Mouse (Mus musculus): ENCODE measurements around the gene 2310033P09Rik. TPM values are rescaled to one million over a fixed set of nuclear protein-coding genes. Genes with fewer than 3 reads are reported as not detected.

The 2310033P09Rik gene
- polyA plus RNA-seq, 1 experiment from 2014 or later, result 25.0 TPM

GRCm38 (mm10) chr11:59238525-59239427 lies 30.7 kb downstream of the 2310033P09Rik start:
- H3K4me1 ChIP-seq (replicated peaks; ENCODE audit: control insufficient read depth, insufficient read depth, low read length), result peaks cover 9% of the 10 kb centered on the region
- H3K9me3 ChIP-seq (ENCODE audit: control insufficient read depth, low read length), result no peaks in the 10 kb centered on the region
- H3K4me2 ChIP-seq (replicated peaks), result no peak overlapping the region
- no peaks in the 10 kb centered on the region for H3K36me3 ChIP-seq (replicated peaks; ENCODE audit: control insufficient read depth, insufficient read depth)
- no peaks in the 10 kb centered on the region for H3K27me3 ChIP-seq (ENCODE audit: control insufficient read depth, insufficient read depth, low read length)
- DNase-seq (ENCODE audit: low spot score), result peak; percentile 55
- peak; percentile 69; the same call in 1 of the 2 replicates for ATAC-seq (ENCODE audit: low FRiP score)
- H3K4me3 ChIP-seq (replicated peaks; ENCODE audit: low read length), result no peak overlapping the region
- H3K27ac ChIP-seq, result no peak overlapping the region
- 6% methylated on average over 14 of the region's 15 CpGs for WGBS
- H3K9ac ChIP-seq, result no peak overlapping the region; the same call in 1 of the 2 replicates

GRCm38 (mm10) chr11:59239428-59239785 lies 31.3 kb downstream of the 2310033P09Rik start:
- DNase-seq (ENCODE audit: low spot score) (no peak), ATAC-seq (ENCODE audit: low FRiP score) (no peak)
- 61% methylated on average over 4 of the region's 4 CpGs for WGBS
- Histone ChIP-seq H3K9me3 (ENCODE audit: control insufficient read depth, low read length) (no peaks in the 10 kb centered on the region), H3K4me1 (replicated peaks; ENCODE audit: control insufficient read depth, insufficient read depth, low read length) (peaks cover 9% of the 10 kb centered on the region), H3K4me3 (replicated peaks; ENCODE audit: low read length) (no peak overlapping the region), H3K27me3 (ENCODE audit: control insufficient read depth, insufficient read depth, low read length) (no peaks in the 10 kb centered on the region), H3K9ac (no peak overlapping the region; the same call in 1 of the 2 replicates), H3K4me2 (replicated peaks) (no peak overlapping the region), H3K27ac (no peak overlapping the region), H3K36me3 (replicated peaks; ENCODE audit: control insufficient read depth, insufficient read depth) (no peaks in the 10 kb centered on the region)

GRCm38 (mm10) chr11:59239796-59240195 lies 31.7 kb downstream of the 2310033P09Rik start:
- H3K4me1 ChIP-seq (replicated peaks; ENCODE audit: control insufficient read depth, insufficient read depth, low read length), result peaks cover 9% of the 10 kb centered on the region
- no peak for DNase-seq (ENCODE audit: low spot score)
- H3K9ac ChIP-seq, result no peak overlapping the region
- H3K9me3 ChIP-seq (ENCODE audit: control insufficient read depth, low read length), result no peaks in the 10 kb centered on the region
- no peaks in the 10 kb centered on the region for H3K36me3 ChIP-seq (replicated peaks; ENCODE audit: control insufficient read depth, insufficient read depth)
- no peak for ATAC-seq (ENCODE audit: low FRiP score)
- 80% methylated on average over 4 of the region's 4 CpGs for WGBS
- no peak overlapping the region for H3K4me2 ChIP-seq (replicated peaks)
- no peaks in the 10 kb centered on the region for H3K27me3 ChIP-seq (ENCODE audit: control insufficient read depth, insufficient read depth, low read length)
- no peak overlapping the region for H3K27ac ChIP-seq
- no peak overlapping the region for H3K4me3 ChIP-seq (replicated peaks; ENCODE audit: low read length)

- 35% methylated on average over 3 of the region's 3 CpGs for WGBS
- no peak for ATAC-seq (ENCODE audit: low FRiP score)
- Histone ChIP-seq H3K9ac (no peak overlapping the region), H3K4me1 (replicated peaks; ENCODE audit: control insufficient read depth, insufficient read depth, low read length) (peaks cover 9% of the 10 kb centered on the region), H3K4me3 (replicated peaks; ENCODE audit: low read length) (no peak overlapping the region), H3K27ac (no peak overlapping the region), H3K27me3 (ENCODE audit: control insufficient read depth, insufficient read depth, low read length) (no peaks in the 10 kb centered on the region), H3K4me2 (replicated peaks) (no peak overlapping the region), H3K36me3 (replicated peaks; ENCODE audit: control insufficient read depth, insufficient read depth) (no peaks in the 10 kb centered on the region), H3K9me3 (ENCODE audit: control insufficient read depth, low read length) (no peaks in the 10 kb centered on the region)
- no peak for DNase-seq (ENCODE audit: low spot score)
These were observed 33.7 kb downstream of the 2310033P09Rik start for GRCm38 (mm10) chr11:59241841-59242240.

- Histone ChIP-seq H3K4me3 (replicated peaks; ENCODE audit: low read length) (no peak overlapping the region), H3K4me2 (replicated peaks) (no peak overlapping the region), H3K4me1 (replicated peaks; ENCODE audit: control insufficient read depth, insufficient read depth, low read length) (peaks cover 6% of the 10 kb centered on the region), H3K9ac (no peak overlapping the region), H3K27ac (no peak overlapping the region), H3K9me3 (ENCODE audit: control insufficient read depth, low read length) (no peaks in the 10 kb centered on the region), H3K27me3 (ENCODE audit: control insufficient read depth, insufficient read depth, low read length) (no peaks in the 10 kb centered on the region), H3K36me3 (replicated peaks; ENCODE audit: control insufficient read depth, insufficient read depth) (no peaks in the 10 kb centered on the region)
- ATAC-seq (ENCODE audit: low FRiP score) (no peak), DNase-seq (ENCODE audit: low spot score) (no peak)
- WGBS, result 49% methylated on average over 6 of the region's 6 CpGs
These were observed 35.7 kb downstream of the 2310033P09Rik start for GRCm38 (mm10) chr11:59243856-59244255.

GRCm38 (mm10) chr11:59248101-59248500 lies 40.0 kb downstream of the 2310033P09Rik start:
- Histone ChIP-seq H3K27ac (no peak overlapping the region), H3K4me2 (replicated peaks) (no peak overlapping the region), H3K9me3 (ENCODE audit: control insufficient read depth, low read length) (no peaks in the 10 kb centered on the region), H3K4me3 (replicated peaks; ENCODE audit: low read length) (no peak overlapping the region), H3K4me1 (replicated peaks; ENCODE audit: control insufficient read depth, insufficient read depth, low read length) (no peaks in the 10 kb centered on the region), H3K27me3 (ENCODE audit: control insufficient read depth, insufficient read depth, low read length) (no peaks in the 10 kb centered on the region), H3K9ac (no peak overlapping the region), H3K36me3 (replicated peaks; ENCODE audit: control insufficient read depth, insufficient read depth) (no peaks in the 10 kb centered on the region)
- no peak for DNase-seq (ENCODE audit: low spot score)
- no peak for ATAC-seq (ENCODE audit: low FRiP score)
- 82% methylated on average over 10 of the region's 10 CpGs for WGBS

- Histone ChIP-seq H3K9me3 (ENCODE audit: control insufficient read depth, low read length) (no peaks in the 10 kb centered on the region), H3K27ac (no peak overlapping the region), H3K4me3 (replicated peaks; ENCODE audit: low read length) (no peak overlapping the region), H3K27me3 (ENCODE audit: control insufficient read depth, insufficient read depth, low read length) (peaks cover 21% of the 10 kb centered on the region), H3K4me2 (replicated peaks) (no peak overlapping the region), H3K4me1 (replicated peaks; ENCODE audit: control insufficient read depth, insufficient read depth, low read length) (0 out of 2 replicates have a peak, but pooled peaks cover 5% of the 10 kb centered on the region), H3K36me3 (replicated peaks; ENCODE audit: control insufficient read depth, insufficient read depth) (no peaks in the 10 kb centered on the region), H3K9ac (no peak overlapping the region)
- DNase-seq (ENCODE audit: low spot score) (no peak), ATAC-seq (ENCODE audit: low FRiP score) (no peak)
- WGBS, result 88% methylated on average over 7 of the region's 7 CpGs
These were observed 51.5 kb downstream of the 2310033P09Rik start for GRCm38 (mm10) chr11:59259647-59260046.

Other genes starting within 250 kb of the 2310033P09Rik start
- 18.9 and 22.1 TPM in 2 replicates for gene Trim11, start 230.2 kb upstream of the 2310033P09Rik start, polyA plus RNA-seq (2014; fragmentation: Nextera tagmentation; extraction: Ambion mirVana)
- 0.63 and 0.71 TPM in 2 replicates for gene Obscn, start 71.9 kb upstream of the 2310033P09Rik start, polyA plus RNA-seq (2014; fragmentation: Nextera tagmentation; extraction: Ambion mirVana)
- gene Iba57, start 44.6 kb upstream of the 2310033P09Rik start, polyA plus RNA-seq (2014; fragmentation: Nextera tagmentation; extraction: Ambion mirVana), result 3.4 and 3.7 TPM in 2 replicates
- gene Gjc2, start 25.1 kb upstream of the 2310033P09Rik start, polyA plus RNA-seq (2014; fragmentation: Nextera tagmentation; extraction: Ambion mirVana), result 0.12 and 0.35 TPM in 2 replicates
- 248 and 249 TPM in 2 replicates for gene Guk1, start 16.1 kb upstream of the 2310033P09Rik start, polyA plus RNA-seq (2014; fragmentation: Nextera tagmentation; extraction: Ambion mirVana)
- gene Mrpl55, start 5.8 kb upstream of the 2310033P09Rik start, polyA plus RNA-seq (2014; fragmentation: Nextera tagmentation; extraction: Ambion mirVana), result 88.2 and 98.7 TPM in 2 replicates
- gene Arf1, start 19.9 kb downstream of the 2310033P09Rik start, polyA plus RNA-seq (2014; fragmentation: Nextera tagmentation; extraction: Ambion mirVana), result 611 and 652 TPM in 2 replicates
- 0.40 and 0.43 TPM in 2 replicates for gene Wnt3a, start 82.4 kb downstream of the 2310033P09Rik start, polyA plus RNA-seq (2014; fragmentation: Nextera tagmentation; extraction: Ambion mirVana)
- gene Wnt9a, start 98.6 kb downstream of the 2310033P09Rik start, polyA plus RNA-seq (2014; fragmentation: Nextera tagmentation; extraction: Ambion mirVana), result 2.1 TPM in 2 replicates
- gene Prss38, start 167.3 kb downstream of the 2310033P09Rik start, polyA plus RNA-seq (2014; fragmentation: Nextera tagmentation; extraction: Ambion mirVana), result not detected in 2 replicates
- 17.6 and 19.8 TPM in 2 replicates for gene Jmjd4, start 241.7 kb downstream of the 2310033P09Rik start, polyA plus RNA-seq (2014; fragmentation: Nextera tagmentation; extraction: Ambion mirVana)
- 622 and 648 TPM in 2 replicates for gene Snap47, start 242.9 kb downstream of the 2310033P09Rik start, polyA plus RNA-seq (2014; fragmentation: Nextera tagmentation; extraction: Ambion mirVana)